Mouse (Mus musculus) lung, adult 2 months (tissue): ENCODE results near the gene Zfp663.

Experiments
- CTCF ChIP-seq: fragments of 200-500 bp; IDR thresholded peaks from 2 replicates; pipeline ENCODE4 v1.5.1; 2011; ENCODE audit warnings: mild to moderate bottlenecking, low read length, control low read depth; ENCODE audit not compliant: insufficient read depth
- POLR2A ChIP-seq: fragments of 200-500 bp; IDR thresholded peaks from 2 replicates; pipeline ENCODE4 v1.6.1; 2011; ENCODE audit warnings: low read depth, mild to moderate bottlenecking, control low read depth, low read length, borderline replicate concordance; ENCODE audit errors: extremely low read depth

- TF ChIP-seq CTCF (no peak), POLR2A (no peak)
Measured at GRCm38 (mm10) chr2:165415141-165415721, 46.7 kb upstream of the Zfp663 start.
